Mouse (Mus musculus) cerebellum, adult 18-20 months (tissue): ENCODE data around the gene Apom.

Experiments
- DNase-seq, 2 experiments: peaks; one replicate each; pipeline ENCODE4 v3.0.0; 2021

Apom gene

GRCm38 (mm10) chr17:35131500-35132173 lies at the start of gene Apom:
Gene Apom, minus strand, starts transcription at chr17:35132050.
- no peak for DNase-seq

DNA sequence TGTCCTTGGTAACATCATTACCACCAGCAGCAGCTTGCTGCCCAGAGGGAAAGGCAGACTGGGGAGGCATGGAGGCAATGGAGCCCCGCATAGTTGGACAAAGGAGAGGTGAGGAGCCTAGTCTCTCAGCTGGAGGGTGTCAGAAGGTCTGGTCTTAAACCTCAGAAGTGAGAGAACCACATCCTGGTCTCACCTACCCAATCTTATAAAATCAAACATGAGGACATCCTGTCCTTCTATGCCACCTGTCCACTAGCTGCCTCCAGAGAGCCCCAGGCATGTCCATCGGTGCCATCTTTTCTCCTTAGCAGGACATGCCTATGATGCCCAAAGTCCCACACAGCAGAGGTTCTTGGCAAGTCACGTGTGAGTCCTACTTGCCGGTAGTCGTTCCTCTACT lies 48.2 kb upstream of the Apom start:
- no peak for DNase-seq

DNA sequence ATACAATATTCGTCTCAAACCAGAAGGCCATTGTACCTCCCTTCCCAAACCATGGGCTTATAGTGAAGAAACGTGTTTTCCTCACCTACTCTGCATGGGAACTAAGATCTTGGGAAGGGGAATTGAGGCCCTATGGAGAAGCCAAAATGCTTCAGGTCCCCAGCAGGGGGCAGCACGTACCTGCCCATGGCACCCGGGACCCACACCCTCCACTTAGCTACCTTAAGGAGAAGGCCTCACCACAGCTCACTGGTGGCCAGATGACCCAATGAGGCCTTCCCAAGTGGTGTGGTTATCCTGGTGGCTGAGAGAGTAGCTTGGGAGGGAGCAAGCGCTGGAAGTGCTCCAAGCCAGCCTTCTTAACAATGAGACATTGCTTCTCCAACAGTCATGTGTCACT lies 46.7 kb upstream of the Apom start:
- DNase-seq: peak in 1 of 2 experiments; percentile 35

- no peak for DNase-seq
Measured at GRCm38 (mm10) chr17:35175968-35176367, 44.1 kb upstream of the Apom start, which contains the start of gene Aif1. Gene Aif1, minus strand, starts transcription at chr17:35176068.

DNA sequence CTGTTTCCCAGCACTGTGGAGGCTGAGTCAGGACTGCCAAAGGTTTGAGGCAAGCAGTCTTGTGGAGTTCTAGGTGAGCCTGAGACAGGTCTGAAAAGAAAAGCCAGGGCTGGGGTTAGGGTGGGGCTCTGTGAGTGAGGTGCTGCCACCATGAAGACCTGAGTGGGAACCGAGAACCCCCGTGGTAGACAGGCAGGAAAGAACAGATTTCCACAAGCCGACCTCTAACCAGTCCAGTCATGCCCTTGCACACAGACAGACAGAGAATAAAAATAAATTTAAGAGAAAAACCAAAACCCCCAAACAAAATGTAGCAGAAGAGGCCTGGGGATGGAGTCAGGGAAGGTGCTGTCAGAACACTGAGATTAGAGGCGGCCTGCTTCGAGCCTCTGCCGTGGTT lies 43.5 kb upstream of the Apom start:
- DNase-seq: no peak

DNA sequence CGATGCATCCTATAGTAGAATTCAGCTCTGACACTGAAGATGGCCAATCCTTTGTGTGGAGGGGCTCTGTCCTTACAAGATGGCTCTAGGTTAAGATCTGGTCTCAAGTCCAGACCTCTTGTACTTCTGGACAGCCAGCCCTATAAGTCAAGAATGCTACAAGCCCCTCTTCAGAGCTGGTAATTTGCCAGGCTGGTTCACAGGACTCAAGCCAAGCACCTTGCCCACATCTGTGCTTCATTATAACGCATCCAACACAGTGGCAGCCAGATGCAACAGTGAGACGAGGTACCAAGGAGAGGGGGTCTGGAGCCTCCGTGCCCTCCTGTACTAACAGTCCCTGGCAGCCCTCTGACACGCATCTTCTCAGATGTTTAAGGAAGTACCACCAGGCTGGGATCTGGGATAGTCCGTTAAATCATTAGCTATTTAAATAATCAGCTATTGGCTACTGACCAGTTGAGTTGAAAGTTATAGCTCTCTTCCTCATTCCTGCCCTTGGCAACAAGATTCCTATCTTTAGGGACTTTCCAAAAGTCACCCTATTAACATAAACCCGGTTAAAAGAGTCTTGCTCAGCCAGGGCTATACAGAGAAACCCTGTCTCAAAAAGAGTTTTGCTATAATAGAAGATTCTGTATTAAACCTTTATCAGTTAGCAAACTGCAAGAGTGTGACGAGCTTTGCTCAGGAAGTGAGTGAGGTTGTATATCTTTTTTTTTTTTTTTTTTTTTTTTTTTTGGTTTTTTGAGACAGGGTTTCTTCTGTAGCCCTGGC lies 42.5 kb upstream of the Apom start:
- no peak for DNase-seq

DNA sequence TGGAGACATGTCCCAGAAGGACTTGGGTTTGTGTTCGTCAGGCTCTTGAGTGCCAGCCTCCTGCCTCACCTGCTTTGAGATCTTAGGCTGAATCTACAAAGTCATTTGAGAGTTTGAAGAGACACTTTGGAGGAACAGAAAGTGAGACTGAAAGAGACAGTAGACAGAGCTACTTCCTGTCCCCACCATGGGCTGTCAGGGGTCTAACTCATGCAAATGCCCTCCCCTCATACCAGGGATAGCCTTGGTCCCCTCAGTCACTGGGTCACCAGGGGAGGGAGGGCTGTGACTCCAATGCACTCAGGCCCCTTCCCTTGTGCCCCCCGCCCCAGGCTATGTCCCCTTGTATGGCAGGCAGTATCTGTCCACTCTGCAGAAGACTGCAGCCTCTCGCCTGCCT lies 41.5 kb upstream of the Apom start:
- no peak for DNase-seq

- no peak for DNase-seq
Measured at GRCm38 (mm10) chr17:35172445-35173234, 40.8 kb upstream of the Apom start.

DNA sequence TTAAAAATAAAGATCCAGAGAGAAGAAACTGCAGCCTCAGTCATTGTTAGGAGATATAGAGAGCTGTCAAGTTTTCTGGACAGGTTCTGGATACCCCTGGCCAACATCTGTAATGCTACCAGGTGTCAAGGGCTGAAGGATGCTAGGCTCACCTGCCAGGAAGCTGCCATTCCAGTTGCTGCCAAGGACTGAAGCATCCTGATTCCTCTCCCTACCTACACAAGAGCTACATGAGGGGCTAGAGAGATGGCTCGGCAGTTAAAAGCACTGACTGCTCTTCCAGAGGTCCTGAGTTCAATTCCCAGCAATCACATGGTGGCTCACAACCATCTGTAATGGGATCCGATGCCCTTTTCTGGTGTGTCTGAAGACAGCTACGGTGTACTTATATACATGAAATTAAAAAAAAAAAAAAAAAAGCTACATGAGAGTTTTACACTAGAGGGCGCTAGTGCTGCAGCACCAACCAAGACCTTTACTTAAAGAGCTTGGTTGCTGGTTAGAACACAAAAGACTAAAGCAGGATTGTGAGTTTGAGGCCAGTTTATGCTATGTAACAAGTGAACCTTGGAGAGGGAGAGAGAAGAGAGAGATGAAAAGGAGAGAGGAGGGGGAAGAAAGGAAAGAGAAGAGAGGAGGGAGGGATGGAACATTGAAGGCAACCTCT lies 36.8 kb upstream of the Apom start:
- DNase-seq: peak; percentile 32 to 51

- DNase-seq: no peak
Measured at GRCm38 (mm10) chr17:35167794-35168193, 35.9 kb upstream of the Apom start.

DNA sequence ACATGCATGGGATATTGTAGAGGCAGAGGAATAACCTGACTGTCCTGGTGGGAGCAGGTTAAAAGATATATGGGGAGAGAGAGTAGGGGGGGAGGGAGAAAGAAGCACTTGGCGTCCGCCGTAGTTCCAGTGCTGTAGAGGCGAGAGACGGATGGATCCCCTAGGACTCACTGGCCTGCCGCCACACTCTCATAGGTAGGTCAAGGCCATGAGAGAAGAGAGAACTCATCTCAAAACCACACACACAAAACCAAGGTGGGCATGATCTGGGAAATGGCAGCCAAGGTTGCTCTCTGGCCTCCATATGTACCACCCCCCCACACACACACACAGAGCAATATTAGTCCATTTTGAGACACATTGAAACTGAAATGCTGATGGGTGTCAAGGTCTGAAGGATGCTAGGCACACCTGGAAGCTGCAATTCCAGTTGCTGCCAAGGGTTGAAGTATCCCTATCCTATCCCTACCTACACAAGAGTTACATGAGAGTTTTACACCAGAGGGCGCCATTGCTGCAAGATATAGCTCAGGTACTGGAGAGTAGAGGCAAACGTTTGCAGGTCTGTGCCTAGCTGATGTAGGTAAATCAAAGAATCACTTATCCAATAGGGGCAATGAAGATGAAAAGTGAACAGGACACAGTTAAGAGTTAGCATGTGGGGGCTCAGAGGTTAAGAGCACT lies 34.6 kb upstream of the Apom start:
- DNase-seq: peak; percentile 76 to 79

DNA sequence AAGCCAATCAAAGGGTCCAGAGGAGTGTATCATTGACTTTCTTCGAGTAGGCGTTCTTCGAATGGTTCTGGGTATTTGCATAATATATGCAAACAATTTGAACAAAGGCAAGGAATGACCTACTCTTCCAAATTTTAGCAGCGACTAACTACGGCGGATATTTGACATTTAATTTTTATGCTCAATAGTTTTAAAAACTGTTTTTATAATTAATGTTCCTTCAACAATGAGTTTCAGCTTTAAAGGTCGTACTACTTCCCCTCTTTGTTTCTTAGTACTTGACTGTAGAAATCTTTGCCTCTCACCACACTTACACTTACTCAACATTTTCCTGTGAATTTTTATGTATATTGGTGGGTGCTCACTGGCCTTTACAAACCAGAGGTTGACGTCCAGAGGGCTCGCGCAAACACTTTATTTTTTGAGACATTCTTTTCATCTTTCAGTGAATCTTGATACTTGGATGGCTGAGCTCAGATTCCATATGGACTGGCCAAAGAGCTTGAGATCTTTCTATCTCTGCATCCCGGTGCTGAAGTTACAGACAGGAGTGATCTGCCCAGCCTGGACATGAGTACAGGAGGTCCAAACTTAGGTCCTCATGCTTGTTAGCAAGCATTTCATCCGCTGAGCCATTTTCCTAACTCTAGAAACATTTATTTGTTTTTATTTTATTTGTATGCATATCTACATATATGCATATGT lies 33.8 kb upstream of the Apom start:
- DNase-seq: no peak

DNA sequence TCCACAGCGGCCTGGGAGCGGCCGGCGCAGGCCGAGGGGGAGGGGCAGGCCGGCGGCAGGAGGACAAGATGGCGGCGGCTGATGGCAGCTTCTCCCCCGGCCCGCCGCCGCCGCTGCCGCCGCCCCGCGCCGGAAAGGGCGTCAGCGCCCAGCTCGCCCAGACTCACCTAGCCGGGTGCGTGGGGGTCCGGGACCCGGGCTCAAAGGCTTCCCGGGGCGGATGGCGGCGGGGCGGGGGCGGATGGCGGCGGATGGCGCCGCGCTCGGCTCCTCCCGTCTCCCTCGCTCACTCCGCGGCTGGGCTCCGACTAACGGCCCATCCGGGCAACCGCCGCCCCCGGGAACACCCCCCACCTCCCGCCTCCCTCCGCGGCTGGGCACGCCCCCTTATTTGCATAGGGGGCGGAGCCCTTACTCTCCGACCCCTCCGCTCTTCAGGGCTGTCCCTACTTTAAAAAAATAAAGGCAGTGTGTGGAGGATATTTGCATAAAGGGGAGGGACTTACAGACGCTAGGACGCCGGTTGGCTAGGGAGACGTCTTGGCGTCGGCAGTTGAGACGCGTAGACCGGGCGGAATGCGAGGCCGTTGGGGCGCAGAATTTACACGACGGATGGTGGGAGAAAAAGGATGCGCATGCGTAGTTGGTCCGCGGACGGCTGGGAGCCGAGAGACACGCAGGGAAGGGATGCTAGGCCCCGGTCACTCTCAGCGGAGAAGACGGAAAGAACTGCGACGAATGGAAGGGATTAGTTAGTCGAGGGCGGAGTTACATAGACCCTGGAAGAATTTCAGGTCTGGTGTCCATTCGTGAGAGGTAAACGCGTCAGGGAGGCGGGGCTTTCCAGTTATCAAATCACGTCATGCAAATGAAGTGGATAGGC lies 33.0 kb upstream of the Apom start, which contains the start of gene Prrc2a:
Prrc2a (minus strand) TSS at position 330 of the 883 bp plus-strand sequence.
- DNase-seq: peak; percentile 98 to 99

GRCm38 (mm10) chr17:35164218-35164567 lies 32.3 kb upstream of the Apom start:
- no peak for DNase-seq

DNA sequence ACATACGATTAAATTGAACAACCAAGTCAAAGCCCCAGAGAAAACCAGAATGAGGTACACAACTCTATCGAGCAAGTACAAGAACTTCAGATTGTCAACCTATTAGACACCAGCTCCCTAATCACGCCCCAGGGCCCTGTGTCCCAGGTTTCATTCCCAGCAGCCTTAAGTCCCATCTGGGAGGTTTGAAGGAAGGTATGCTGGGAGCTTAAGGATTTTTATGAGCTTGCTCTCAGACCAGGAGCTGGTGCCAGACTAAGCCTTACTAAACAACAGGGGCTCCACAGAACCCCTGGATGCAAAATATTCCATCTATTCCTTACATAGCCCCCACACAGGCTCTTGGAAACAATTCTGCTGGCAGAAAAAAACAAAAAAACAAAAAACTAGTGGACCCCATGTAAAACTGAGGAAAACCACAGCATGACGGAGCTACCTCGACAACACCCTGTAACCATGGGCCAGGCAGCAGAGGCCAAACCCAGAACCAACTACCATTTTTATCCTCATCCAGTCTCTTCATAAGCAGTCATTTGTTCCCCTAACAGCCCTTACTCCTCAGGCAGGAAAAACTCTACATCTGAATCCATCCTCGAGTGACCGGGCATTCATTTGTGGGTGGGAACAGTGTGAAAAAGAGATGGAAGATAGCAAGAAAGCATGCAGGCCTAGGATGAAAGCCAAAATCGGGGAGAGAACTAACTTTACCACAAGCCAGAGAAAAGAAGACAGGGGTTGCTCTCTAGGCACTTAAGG lies 31.7 kb upstream of the Apom start:
- DNase-seq: no peak

DNA sequence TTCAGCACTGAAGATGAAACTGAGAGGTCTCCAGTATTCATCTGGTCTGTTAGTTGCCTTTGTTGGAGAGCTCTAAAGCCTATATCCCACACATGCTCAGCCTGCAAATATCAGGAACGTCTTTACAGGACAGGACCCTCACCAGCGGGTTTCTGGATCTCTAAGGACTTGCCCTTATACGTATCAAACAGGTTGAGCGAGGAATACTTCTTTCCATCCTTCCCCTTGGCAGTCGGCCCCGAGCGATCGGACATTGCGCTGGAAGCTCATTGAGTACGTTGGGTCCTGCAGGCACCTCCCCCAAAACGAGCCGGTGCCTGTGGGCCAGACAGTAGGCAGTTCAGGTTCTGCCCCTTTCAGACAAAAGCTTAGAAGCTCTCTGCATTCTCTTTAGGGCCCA lies 30.9 kb upstream of the Apom start:
- DNase-seq: peak in 1 of 2 experiments; percentile 41

- DNase-seq: no peak
Measured at GRCm38 (mm10) chr17:35162121-35162520, 30.3 kb upstream of the Apom start.

DNA sequence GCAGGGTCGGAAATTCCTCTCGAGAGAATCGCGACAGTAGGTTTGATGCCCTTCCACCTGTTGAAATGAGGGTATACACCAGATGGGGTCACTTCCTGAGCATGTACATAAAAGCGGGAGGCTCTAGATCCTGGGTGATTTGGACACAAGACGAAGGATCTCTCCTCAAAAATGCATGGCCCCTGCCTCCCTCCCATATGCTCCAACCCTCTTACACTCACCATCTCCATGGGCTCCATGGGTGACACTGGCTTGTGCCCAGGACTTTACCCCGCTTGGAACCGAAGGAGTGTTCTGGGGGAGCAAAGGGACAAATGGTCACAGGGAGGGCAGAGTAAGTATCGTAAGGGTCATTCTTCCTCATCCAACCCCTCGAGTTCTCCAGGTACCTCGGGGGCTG lies 29.6 kb upstream of the Apom start:
- no peak for DNase-seq

- DNase-seq: no peak
Measured at GRCm38 (mm10) chr17:35159638-35160037, 27.8 kb upstream of the Apom start.
